Mouse (Mus musculus) megakaryocyte, embryonic 14.5 days (primary cell): Measurements from ENCODE around the gene Fez2. TPM values are rescaled to one million over a fixed set of nuclear protein-coding genes. Genes with fewer than 3 reads are reported as not detected.

Source experiments
- H3K27me3 ChIP-seq: replicated peaks from 2 replicates; pipeline ENCODE3; 2012; ENCODE audit warnings: inconsistent platforms
- H3K36me3 ChIP-seq: replicated peaks from 2 replicates; pipeline ENCODE3; 2012; ENCODE audit warnings: low read length, inconsistent platforms, mixed read lengths
- H3K4me1 ChIP-seq: 2 replicates; pipeline ENCODE4 v1.6.1; 2012; ENCODE audit warnings: inconsistent platforms
- H3K4me3 ChIP-seq: replicated peaks from 2 replicates; pipeline ENCODE3; 2012; ENCODE audit warnings: moderate library complexity, mild to moderate bottlenecking, inconsistent platforms
- H3K9me3 ChIP-seq: 2 replicates; pipeline ENCODE4 v1.6.1; 2012; ENCODE audit warnings: inconsistent platforms
- FLI1 ChIP-seq: IDR thresholded peaks from 2 replicates; pipeline ENCODE4 v1.6.1; 2012; ENCODE audit warnings: low read length, inconsistent platforms, mixed read lengths
- GATA1 ChIP-seq: IDR thresholded peaks from 3 replicates; pipeline ENCODE4 v1.6.1; 2012; ENCODE audit warnings: mixed read lengths, low read length, inconsistent platforms, borderline replicate concordance
- polyA plus RNA-seq: library from polyadenylated mRNA; stranded (reverse); fragments of >175 nt; gene quantifications from 2 replicates; pipeline ENCODE4 v1.2.3, GENCODE M21; 2012; ENCODE audit warnings: low replicate concordance; ENCODE audit not compliant: insufficient read depth

Fez2 gene
- polyA plus RNA-seq, 1 experiment: 9.9 TPM

DNA sequence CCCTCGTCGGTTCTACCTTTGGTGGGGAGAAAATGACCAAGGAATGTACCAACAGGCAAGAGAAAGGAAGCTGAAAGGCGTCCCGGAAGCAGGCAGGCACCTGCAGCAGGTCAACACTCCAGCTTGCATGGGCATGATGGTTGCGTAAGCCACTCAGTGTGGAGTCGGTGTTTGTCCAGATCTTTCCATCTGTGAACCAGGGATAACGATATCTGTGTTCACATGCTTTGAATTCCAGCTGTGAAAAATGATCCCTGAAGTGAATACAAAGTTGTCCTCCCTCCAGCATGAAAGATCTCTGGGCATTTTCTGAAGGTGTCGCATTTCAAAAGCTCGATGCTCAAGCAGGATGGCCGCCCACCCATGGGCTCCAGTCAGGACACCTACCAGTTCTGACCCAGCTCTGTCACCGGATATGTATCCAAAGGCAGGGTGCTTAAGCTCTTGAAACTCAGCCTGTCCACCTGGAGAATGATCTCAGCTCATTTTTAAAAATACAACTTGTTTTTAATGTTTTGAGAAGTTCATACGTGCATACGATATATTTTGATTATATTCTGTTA lies 31.8 kb upstream of the Fez2 start:
- TF ChIP-seq FLI1 (no peak), GATA1 (no peak)
- Histone ChIP-seq H3K27me3 (no peaks in the 10 kb centered on the region), H3K4me1 (peaks cover 50% of the 10 kb centered on the region), H3K4me3 (no peak overlapping the region), H3K36me3 (no peaks in the 10 kb centered on the region), H3K9me3 (no peaks in the 10 kb centered on the region)

DNA sequence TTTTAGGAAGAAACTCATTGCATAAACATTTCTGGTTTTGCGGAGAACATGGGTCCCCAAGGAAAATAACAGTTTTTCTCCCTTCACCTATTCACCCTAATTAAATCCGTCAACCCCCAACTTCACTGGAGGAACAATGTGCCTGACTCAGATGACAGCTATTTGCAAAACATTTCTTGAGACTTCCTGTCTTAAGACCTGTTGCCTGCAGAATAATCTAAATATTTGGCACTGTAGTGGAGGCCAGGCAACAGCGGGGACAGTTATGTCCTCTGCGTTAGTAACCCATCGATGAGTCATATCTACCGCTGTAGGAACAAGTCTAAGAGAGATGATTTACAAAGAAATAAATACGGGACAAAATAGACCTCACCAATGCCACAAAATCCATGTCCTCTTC lies 26.9 kb upstream of the Fez2 start:
- H3K36me3 ChIP-seq: no peaks in the 10 kb centered on the region
- H3K27me3 ChIP-seq: no peaks in the 10 kb centered on the region
- peaks cover 15% of the 10 kb centered on the region for H3K4me1 ChIP-seq
- no peak overlapping the region for H3K4me3 ChIP-seq
- H3K9me3 ChIP-seq: no peaks in the 10 kb centered on the region
- TF ChIP-seq FLI1 (no peak), GATA1 (no peak)

DNA sequence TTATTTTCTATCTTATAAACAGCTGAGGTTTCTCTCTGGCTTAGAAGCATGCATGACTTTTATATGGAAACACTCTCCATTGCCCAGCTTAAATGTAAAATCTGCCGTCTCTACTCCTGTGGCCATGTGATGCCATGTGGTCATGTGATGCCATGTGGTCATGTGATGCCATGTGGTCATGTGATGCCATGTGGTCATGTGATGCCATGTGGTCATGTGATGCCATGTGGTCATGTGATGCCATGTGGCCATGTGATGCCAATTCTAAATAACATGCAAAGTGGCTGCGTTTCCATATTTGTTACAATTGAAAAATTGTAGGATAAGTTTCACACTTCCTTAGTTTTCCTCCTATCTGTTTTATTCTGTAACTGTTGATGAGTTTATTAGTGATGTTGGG lies 22.8 kb upstream of the Fez2 start:
- H3K4me3 ChIP-seq: no peak overlapping the region
- no peaks in the 10 kb centered on the region for H3K27me3 ChIP-seq
- H3K4me1 ChIP-seq: peaks cover 24% of the 10 kb centered on the region
- H3K36me3 ChIP-seq: no peaks in the 10 kb centered on the region
- TF ChIP-seq GATA1 (no peak), FLI1 (no peak)
- no peaks in the 10 kb centered on the region for H3K9me3 ChIP-seq

DNA sequence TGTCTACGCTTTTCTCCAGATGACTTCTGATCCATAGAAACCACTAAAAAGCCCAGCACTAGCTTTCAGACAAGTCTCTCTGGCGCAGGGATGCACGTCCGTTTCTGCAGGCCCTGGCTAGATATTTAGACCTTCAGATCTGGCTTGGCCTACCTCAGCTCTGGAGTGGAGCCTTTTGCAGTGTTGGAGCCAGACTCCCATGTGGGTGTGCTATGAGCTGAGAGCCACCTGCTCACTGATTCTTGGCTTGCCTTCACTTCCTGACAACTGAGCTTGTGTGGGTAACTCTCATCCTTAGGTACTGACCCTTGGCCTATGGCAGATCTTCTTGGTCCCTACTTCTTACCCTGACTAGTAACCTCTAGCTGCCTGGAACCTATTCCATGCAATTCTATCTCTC lies 19.2 kb upstream of the Fez2 start:
- H3K4me3 ChIP-seq: no peak overlapping the region
- H3K36me3 ChIP-seq: no peaks in the 10 kb centered on the region
- H3K27me3 ChIP-seq: no peaks in the 10 kb centered on the region
- peaks cover 24% of the 10 kb centered on the region for H3K4me1 ChIP-seq
- no peak for TF ChIP-seq FLI1
- no peak for TF ChIP-seq GATA1
- H3K9me3 ChIP-seq: no peaks in the 10 kb centered on the region

DNA sequence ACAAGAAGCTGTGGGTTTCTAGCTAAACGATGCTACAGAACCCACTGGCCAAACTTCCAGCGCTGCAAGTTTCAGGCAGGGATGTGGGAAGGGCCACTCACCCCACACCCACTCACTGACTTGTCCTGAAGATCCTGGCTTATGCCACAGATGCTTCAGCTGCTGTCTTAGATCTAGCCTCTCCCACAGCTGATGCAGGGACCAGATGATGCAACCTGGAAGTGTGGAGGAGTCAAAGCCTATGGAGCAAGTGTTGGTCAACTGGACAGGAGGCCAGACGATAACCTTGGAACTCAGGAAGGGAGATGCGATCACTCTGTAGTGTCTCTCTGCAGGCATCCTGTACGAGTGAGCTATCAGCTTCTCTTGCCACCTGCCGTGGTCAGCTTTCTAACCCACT lies 17.7 kb upstream of the Fez2 start:
- H3K27me3 ChIP-seq: no peaks in the 10 kb centered on the region
- H3K4me3 ChIP-seq: peak overlapping the region; percentile 12
- no peaks in the 10 kb centered on the region for H3K36me3 ChIP-seq
- H3K4me1 ChIP-seq: peaks cover 27% of the 10 kb centered on the region
- no peaks in the 10 kb centered on the region for H3K9me3 ChIP-seq
- TF ChIP-seq FLI1 (no peak), GATA1 (no peak)

DNA sequence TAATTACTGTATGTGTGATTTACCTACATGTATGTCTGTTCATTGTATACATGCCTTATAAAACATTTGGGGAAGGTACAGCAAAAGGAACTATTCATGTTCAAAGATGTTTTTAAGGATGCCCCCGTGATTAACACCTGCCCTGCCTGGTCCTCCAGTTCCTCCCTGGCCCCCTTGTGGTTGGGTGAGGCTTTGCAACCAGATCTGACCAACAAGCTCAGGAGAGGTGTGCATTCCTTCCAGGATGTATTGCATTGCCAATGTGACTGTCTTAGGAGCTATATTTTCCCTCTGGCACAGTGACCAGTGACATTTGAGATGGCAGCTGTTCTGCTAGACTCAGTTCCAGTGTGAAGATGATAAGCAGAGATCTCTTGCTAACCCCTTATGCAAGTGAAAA lies 16.8 kb upstream of the Fez2 start:
- H3K4me3 ChIP-seq: no peak overlapping the region
- peaks cover 31% of the 10 kb centered on the region for H3K4me1 ChIP-seq
- H3K27me3 ChIP-seq: no peaks in the 10 kb centered on the region
- no peak for TF ChIP-seq FLI1
- no peak for TF ChIP-seq GATA1
- H3K36me3 ChIP-seq: no peaks in the 10 kb centered on the region
- no peaks in the 10 kb centered on the region for H3K9me3 ChIP-seq

DNA sequence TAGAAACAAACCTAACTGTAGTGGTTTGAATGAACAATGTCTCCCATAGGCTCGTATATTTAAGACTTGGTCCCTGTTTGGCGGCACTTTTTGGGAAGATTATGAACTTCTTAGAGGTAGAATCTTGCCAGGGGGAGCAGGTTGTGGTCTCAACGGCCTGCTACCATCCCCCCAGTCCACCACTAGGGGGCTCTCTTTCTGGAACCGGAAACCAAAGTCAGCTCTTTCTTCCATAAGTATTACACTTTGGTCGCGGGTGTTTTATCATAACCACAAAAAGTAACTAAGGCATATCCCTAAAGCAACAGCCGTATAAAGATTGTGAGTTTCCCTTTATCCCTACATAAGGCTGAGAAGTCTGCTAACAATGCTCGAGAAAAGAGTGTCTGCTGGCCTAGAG lies 12.4 kb upstream of the Fez2 start:
- Histone ChIP-seq H3K36me3 (no peaks in the 10 kb centered on the region), H3K4me3 (no peak overlapping the region), H3K4me1 (peaks cover 11% of the 10 kb centered on the region), H3K27me3 (no peaks in the 10 kb centered on the region), H3K9me3 (peaks cover 13% of the 10 kb centered on the region)
- TF ChIP-seq GATA1 (no peak), FLI1 (no peak)

DNA sequence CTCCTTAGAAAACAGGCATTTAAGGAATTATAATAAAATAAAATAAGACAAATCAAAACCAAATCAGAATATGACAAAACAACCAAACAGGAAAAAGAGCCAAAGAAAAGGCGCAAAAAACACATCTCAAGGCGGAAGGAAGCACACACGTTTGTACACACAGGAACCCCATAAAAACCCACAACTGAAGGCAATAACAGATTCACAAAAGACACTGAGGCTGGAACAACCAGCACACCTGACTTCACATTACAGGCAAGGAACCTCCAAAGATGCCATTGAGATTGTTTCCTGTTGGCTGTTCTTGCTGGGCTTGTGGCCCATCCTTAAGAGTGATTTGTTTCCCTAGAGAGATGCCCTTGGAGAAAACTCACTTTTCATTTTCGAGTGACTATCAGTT lies 11.1 kb upstream of the Fez2 start:
- H3K36me3 ChIP-seq: no peaks in the 10 kb centered on the region
- peaks cover 7% of the 10 kb centered on the region for H3K4me1 ChIP-seq
- H3K9me3 ChIP-seq: peaks cover 13% of the 10 kb centered on the region
- no peak overlapping the region for H3K4me3 ChIP-seq
- TF ChIP-seq FLI1 (no peak), GATA1 (no peak)
- no peaks in the 10 kb centered on the region for H3K27me3 ChIP-seq

DNA sequence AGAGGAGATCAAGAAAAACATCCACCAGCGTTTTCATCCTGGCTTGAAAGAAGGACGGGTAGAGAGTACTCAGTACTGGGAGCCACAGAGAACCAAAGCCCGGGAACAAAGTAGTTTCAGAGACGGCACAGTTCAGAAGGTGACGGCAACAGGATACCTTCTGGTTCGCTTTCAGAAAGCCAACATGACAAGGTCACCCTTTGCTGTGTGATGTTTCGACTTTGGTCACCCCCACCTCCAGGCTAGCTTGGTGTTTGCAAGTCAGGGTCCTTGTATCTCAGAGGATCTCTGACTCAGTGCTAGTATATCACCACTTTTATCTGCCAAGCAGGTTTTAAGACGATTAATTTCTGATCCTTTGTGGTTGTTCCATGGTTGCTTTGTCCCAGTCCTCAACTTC lies 7.1 kb upstream of the Fez2 start:
- Histone ChIP-seq H3K4me1 (peaks cover 11% of the 10 kb centered on the region), H3K36me3 (no peaks in the 10 kb centered on the region), H3K4me3 (no peak overlapping the region), H3K9me3 (peaks cover 13% of the 10 kb centered on the region), H3K27me3 (no peaks in the 10 kb centered on the region)
- no peak for TF ChIP-seq GATA1
- TF ChIP-seq FLI1: no peak

DNA sequence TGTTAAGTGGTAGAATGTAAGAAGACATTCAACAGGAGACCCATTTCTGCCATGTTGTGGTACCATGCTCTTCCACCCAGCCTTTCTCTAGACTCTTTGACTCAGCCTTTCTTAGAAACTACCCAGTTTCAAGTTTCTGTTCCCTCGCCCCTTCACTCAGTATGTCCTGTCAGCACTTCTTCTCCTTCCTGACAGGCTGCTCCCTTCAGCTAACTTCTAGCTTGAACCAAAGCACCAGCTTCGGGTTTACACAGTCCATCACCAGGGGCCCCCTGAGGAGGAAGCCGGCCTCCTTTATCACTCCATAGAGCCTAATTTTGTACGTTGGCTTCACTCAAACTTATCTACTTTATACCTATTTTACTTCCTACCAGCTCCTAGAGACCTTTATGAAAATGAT lies 1.3 kb upstream of the Fez2 start:
- H3K4me3 ChIP-seq: peak overlapping the region; percentile 38
- no peaks in the 10 kb centered on the region for H3K27me3 ChIP-seq
- no peak for TF ChIP-seq GATA1
- no peak for TF ChIP-seq FLI1
- H3K36me3 ChIP-seq: peaks cover 3% of the 10 kb centered on the region
- peaks cover 63% of the 10 kb centered on the region for H3K4me1 ChIP-seq
- H3K9me3 ChIP-seq: no peaks in the 10 kb centered on the region

DNA sequence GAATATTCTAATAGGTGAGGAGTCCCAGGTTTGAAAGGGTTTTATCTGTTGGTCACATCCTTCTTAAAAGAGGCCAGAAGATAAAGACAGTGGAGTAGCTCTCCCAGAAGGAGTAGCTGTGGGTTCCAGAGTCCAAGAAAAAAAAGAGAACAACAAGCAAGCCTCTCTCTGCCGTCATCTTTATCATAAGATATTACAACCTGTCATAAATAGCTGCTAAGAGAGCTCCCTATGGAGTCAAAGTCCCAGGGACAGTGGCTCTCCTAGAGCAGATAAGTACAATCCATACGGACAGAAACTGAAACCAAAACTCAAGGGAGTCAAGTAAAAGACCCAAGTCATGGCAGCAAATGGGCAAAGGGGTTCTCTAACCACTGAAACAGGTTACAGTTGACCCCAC lies 2.7 kb downstream of the Fez2 start:
- Histone ChIP-seq H3K36me3 (peaks cover 30% of the 10 kb centered on the region), H3K4me3 (peak overlapping the region; percentile 87), H3K27me3 (no peaks in the 10 kb centered on the region), H3K9me3 (no peaks in the 10 kb centered on the region), H3K4me1 (peaks cover 64% of the 10 kb centered on the region)
- TF ChIP-seq GATA1 (no peak), FLI1 (no peak)
